Mouse (Mus musculus): ENCODE measurements around the gene Dnajb6.

DNA sequence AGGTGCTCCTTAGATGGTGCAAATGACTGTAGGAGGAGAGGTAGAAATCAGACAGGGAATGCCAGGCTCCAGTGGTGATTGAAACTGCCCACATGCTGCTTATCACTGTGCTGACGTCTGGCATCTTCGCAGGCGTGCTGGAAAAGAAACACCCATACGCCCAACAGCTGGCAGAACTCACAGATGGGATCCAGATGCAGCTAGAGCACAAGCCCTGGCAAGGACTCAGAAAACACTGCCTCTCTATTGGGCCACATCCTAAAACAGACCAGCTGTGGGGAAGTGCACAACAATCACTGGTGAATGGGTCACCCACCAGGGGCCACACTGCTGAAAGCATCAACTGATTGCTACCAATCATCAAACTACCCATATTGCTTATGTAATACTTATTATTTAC lies 91.3 kb downstream of the Dnajb6 start:
- 0 out of 2 replicates have a peak, but pooled peaks have one; percentile 2 for TF ChIP-seq CTCF (IDR thresholded peaks at IDR 0.05; ENCODE audit: low read depth)
- no peak for TF ChIP-seq EP300 (optimal IDR thresholded peaks at IDR 0.05)

Data from stomach, postnatal 0 days (tissue).